Mouse (Mus musculus) embryonic fibroblast, embryonic 13.5 days (primary cell): ENCODE measurements around the gene Sbno2.

Experiments used
- CTCF ChIP-seq: IDR thresholded peaks from 2 replicates; pipeline ENCODE4 v1.5.1; 2011; ENCODE audit warnings: mild to moderate bottlenecking, control low read depth, low read length, moderate library complexity, borderline replicate concordance; ENCODE audit not compliant: insufficient read depth
- POLR2A ChIP-seq: IDR thresholded peaks from 2 replicates; pipeline ENCODE4 v1.6.1; 2011; ENCODE audit warnings: low read depth, mild to moderate bottlenecking, control low read depth, low read length, moderate library complexity

DNA sequence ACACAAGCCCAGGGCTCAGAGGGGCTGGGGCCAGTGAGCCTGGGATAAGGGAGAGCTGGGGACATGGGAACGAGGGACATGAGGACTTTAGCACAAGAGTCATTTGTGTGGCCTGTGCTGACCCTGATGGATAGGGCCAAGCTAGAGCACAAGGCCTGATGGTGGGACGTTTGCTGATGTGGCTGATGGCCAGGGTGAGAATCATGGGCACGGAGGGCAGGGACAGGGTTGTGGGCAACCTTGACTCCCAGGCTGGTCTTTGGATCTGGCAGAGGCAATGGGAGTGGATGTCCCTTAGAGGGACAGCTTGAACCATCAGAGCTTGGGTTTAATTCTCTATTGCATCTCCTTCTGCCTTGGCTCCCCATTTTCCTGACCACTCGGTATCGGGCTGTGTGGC is 28.1 kb downstream of the Sbno2 start:
- no peak for TF ChIP-seq CTCF
- TF ChIP-seq POLR2A, result no peak
